Mouse (Mus musculus) embryonic fibroblast, embryonic 13.5 days (primary cell): ENCODE data around the gene Pwwp2a.

Source experiments
- CTCF ChIP-seq: IDR thresholded peaks from 2 replicates; pipeline ENCODE4 v1.5.1; 2011; ENCODE audit warnings: mild to moderate bottlenecking, control low read depth, low read length, moderate library complexity, borderline replicate concordance; ENCODE audit not compliant: insufficient read depth
- POLR2A ChIP-seq: IDR thresholded peaks from 2 replicates; pipeline ENCODE4 v1.6.1; 2011; ENCODE audit warnings: low read depth, mild to moderate bottlenecking, control low read depth, low read length, moderate library complexity

- TF ChIP-seq POLR2A (no peak), CTCF (no peak)
Observed at GRCm38 (mm10) chr11:43645286-43645685, 36.5 kb upstream of the Pwwp2a start.
